Mouse (Mus musculus) small intestine, adult 2 months (tissue): ENCODE measurements around the gene Paqr3. TPM values are rescaled to one million over a fixed set of nuclear protein-coding genes. Genes with fewer than 3 reads are reported as not detected.

ENCODE experiments used
- H3K27ac ChIP-seq: fragments of 200-500 bp; 2 replicates; pipeline ENCODE4 v1.5.1; 2012; ENCODE audit warnings: low read depth, low read length, control low read depth, inconsistent platforms; ENCODE audit not compliant: insufficient read depth
- H3K27me3 ChIP-seq: fragments of 200-500 bp; 2 replicates; pipeline ENCODE4 v1.6.1; 2012; ENCODE audit warnings: mild to moderate bottlenecking, moderate library complexity, low read length, inconsistent platforms; ENCODE audit not compliant: control insufficient read depth, insufficient read depth
- H3K36me3 ChIP-seq: fragments of 200-500 bp; 2 replicates; pipeline ENCODE4 v1.6.1; 2012; ENCODE audit warnings: mild to moderate bottlenecking, low read length, control low read depth, inconsistent platforms; ENCODE audit not compliant: control insufficient read depth, insufficient read depth
- H3K4me1 ChIP-seq: fragments of 200-500 bp; 2 replicates; pipeline ENCODE4 v1.6.1; 2012; ENCODE audit warnings: low read length, inconsistent platforms, mixed read lengths; ENCODE audit not compliant: control insufficient read depth, insufficient read depth, insufficient read length
- H3K4me3 ChIP-seq: fragments of 200-500 bp; 2 replicates; pipeline ENCODE4 v1.5.1; 2012; ENCODE audit warnings: low read depth, mild to moderate bottlenecking, control low read depth, inconsistent platforms, low read length, moderate library complexity
- CTCF ChIP-seq: fragments of 200-500 bp; IDR thresholded peaks from 2 replicates; pipeline ENCODE4 v1.5.1; 2012; ENCODE audit warnings: low read depth, mild to moderate bottlenecking, control low read depth, inconsistent platforms, low read length, moderate library complexity, mixed read lengths; ENCODE audit not compliant: insufficient replicate concordance, insufficient read length; ENCODE audit errors: extremely low read depth
- POLR2A ChIP-seq: fragments of 200-500 bp; IDR thresholded peaks from 2 replicates; pipeline ENCODE4 v1.6.1; 2012; ENCODE audit warnings: low read depth, mild to moderate bottlenecking, control low read depth, inconsistent platforms, low read length, moderate library complexity
- WGBS: fragments of 180-500 bp; shearing (Covaris S2); methylation state at CpG from one replicate; pipeline ENCODE4 v1.1.7; 2018; 5-methylcytosine and 5-hydroxymethylcytosine counted together
- polyA plus RNA-seq: library from polyadenylated mRNA; depleted of rRNA; stranded (reverse); fragments of >200 nt; gene quantifications from 2 replicates; pipeline ENCODE4 v1.2.3, GENCODE M21; 2012; rRNA removed

The Paqr3 gene
- polyA plus RNA-seq, 1 experiment = 1.0 TPM

DNA sequence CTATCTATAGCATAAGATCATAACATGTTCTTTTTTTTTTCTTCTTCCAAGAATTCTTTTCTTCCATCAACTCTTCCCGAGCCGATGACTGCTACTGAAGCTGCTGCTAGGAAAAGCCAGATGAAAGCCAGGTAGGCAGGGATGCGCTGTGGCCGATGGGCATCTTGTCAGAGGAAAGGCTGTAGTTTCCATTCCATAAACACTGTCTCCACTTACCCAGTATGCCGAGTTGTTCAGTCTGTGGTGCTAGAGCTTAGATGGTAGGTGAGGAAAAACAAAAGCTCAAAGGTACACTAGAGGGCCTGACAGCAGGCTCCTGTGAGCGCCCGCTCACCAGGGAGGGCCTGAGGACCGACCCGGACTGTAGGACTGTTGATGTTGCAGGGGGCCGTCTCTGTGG is 56.6 kb downstream of the Paqr3 start:
- TF ChIP-seq CTCF (no peak), POLR2A (no peak)
- H3K27me3 ChIP-seq = no peaks in the 10 kb centered on the region
- H3K4me3 ChIP-seq = no peak overlapping the region
- no peak overlapping the region for H3K27ac ChIP-seq
- peaks cover 7% of the 10 kb centered on the region for H3K4me1 ChIP-seq
- 88% methylated on average over 10 of the region's 10 CpGs for WGBS
- H3K36me3 ChIP-seq = peaks cover 26% of the 10 kb centered on the region

DNA sequence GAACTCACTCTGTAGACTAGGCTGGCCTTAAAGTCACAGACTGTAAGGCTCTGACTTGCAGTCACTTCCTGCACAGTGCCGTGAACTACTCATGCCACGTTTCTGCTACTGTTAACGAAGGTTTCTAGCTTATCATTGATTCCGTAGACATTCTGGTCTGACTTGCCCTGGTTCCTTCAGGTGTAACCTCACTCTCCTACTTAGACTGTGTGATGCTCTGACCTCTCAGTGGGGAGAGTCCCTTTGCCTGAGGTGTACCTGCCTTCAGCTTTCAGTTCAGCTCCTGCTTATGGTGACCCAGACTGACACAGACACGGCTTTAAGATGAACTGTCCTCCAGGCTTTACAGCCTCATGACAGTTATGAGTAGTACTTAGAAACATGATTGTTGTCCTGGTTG is 57.2 kb downstream of the Paqr3 start:
- 67% methylated on average over 5 of the region's 5 CpGs for WGBS
- no peak overlapping the region for H3K4me3 ChIP-seq
- no peak overlapping the region for H3K27ac ChIP-seq
- peaks cover 7% of the 10 kb centered on the region for H3K4me1 ChIP-seq
- peaks cover 30% of the 10 kb centered on the region for H3K36me3 ChIP-seq
- TF ChIP-seq POLR2A (no peak), CTCF (no peak)
- H3K27me3 ChIP-seq = no peaks in the 10 kb centered on the region

DNA sequence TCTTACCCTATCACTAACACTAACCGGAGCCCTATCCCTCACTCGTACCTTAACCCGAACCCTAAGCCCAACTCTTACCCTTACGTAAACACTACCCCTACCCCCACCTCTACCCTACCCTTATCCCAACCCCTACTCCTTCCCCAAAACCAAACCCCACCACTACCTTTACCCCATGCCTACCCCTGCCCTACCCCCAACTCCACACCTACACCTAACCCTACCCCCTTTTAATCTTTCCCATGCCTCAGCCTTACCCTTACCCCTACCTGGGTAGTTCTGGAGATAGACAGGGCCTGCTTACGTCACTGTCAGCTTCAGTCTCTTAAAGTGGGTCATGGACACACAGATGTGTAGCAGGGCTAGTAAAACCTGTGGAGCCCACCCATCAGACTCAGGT is 62.5 kb downstream of the Paqr3 start:
- no peak for TF ChIP-seq CTCF
- TF ChIP-seq POLR2A = no peak
- H3K4me3 ChIP-seq = no peak overlapping the region
- H3K27ac ChIP-seq = no peak overlapping the region
- no peaks in the 10 kb centered on the region for H3K27me3 ChIP-seq
- peaks cover 25% of the 10 kb centered on the region for H3K36me3 ChIP-seq
- peaks cover 15% of the 10 kb centered on the region; the same call in 1 of the 2 replicates for H3K4me1 ChIP-seq
- 95% methylated on average over 5 of the region's 5 CpGs for whole genome bisulfite sequencing

DNA sequence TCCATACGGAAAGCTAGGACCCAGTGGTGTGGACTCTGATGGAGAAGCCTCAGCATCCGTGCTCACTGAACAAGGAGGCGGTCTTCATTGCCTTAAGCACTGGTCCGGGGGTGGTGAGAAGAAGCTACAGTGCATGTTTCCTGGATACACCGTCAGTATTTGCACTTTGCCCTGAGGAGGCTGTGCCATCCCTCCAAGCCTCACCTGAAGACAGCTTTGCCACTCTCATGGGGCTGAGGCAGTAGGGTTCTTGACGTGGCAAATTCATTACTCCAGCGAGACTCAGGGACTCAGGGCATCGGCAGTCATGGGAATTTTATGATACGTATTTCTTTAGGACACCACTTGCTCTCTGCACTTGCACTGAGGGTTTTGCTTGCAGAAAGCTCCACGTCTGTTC is 64.7 kb downstream of the Paqr3 start:
- WGBS = 79% methylated on average over 10 of the region's 10 CpGs
- H3K27me3 ChIP-seq = no peaks in the 10 kb centered on the region
- H3K4me1 ChIP-seq = peaks cover 15% of the 10 kb centered on the region; the same call in 1 of the 2 replicates
- TF ChIP-seq CTCF (no peak), POLR2A (no peak)
- no peak overlapping the region for H3K4me3 ChIP-seq
- peaks cover 32% of the 10 kb centered on the region for H3K36me3 ChIP-seq
- no peak overlapping the region for H3K27ac ChIP-seq

DNA sequence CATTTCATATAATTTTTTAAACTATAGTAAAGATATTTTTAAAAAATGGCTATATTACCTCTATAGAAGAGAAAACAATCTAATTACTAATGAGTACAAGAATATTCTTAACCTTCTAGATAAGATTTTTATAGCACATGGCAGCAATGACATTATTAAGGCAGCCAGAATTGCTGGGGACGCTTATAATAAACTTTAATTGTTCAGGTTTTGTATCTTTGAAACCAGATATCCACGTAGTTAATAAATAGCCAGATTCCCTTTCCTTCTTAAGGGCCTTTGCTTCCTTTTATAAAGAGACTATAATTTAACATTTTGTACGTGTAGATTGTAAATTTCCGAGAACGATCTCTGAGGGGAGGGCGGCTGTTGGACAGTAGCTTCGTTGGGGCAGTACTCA is 66.1 kb downstream of the Paqr3 start:
- Histone ChIP-seq H3K36me3 (peaks cover 36% of the 10 kb centered on the region), H3K27ac (no peak overlapping the region), H3K4me1 (peaks cover 15% of the 10 kb centered on the region; the same call in 1 of the 2 replicates), H3K4me3 (no peak overlapping the region), H3K27me3 (no peaks in the 10 kb centered on the region)
- WGBS = 26% methylated on average over 7 of the region's 7 CpGs
- TF ChIP-seq POLR2A (no peak), CTCF (no peak)

Other genes starting within 250 kb of the Paqr3 start
- gene Bmp2k, start 113.9 kb downstream of the Paqr3 start, polyA plus RNA-seq = 5.9 and 13.0 TPM in 2 replicates